Mouse (Mus musculus): ENCODE data around the gene Eno3. TPM values are rescaled to one million over a fixed set of nuclear protein-coding genes. Genes with fewer than 3 reads are reported as not detected.
A peak's percentile ranks its signal among the peaks of the same experiment; 100 is the strongest.

The Eno3 gene
- polyA plus RNA-seq, 1 experiment from 2014 or later: 4.0 TPM

DNA sequence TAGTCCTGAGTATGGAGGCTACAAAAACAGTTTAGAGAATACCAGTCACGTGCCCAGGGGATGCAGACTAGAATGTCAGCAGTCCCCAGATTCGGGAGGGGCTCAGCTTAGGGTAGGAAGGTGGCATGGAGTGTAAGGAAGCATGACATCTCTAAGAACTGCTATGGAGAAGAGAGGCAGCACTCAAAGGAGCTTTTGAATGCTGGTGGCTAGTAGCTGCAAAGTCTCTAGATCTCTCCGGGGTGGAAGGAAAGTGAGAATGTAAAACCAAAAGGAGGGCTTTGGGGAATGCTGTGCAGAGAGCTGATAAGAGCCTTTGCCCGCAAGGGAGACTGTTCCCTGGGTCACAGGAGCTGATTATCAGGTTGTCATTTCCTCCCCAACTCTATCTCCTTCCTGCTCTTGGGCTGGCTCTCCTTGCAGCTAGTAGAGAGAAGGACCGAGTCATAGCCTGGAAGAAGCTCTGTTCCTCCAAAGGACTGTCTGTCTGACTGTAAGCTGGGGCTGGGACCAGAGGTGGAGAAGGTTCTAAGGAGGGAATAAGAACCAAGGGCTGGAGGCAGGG lies 18.2 kb upstream of the Eno3 start, which contains the start of gene Gp1ba:
Gp1ba (plus strand) TSS at position 409 of the 565 bp plus-strand sequence.
- TF ChIP-seq CTCF (IDR thresholded peaks at IDR 0.05; ENCODE audit: low read depth): no peak
- TF ChIP-seq EP300 (IDR thresholded peaks at IDR 0.05; ENCODE audit: low read depth): peak; percentile 76
- H3K4me1 ChIP-seq (ENCODE audit: insufficient read depth): peaks cover 23% of the 10 kb centered on the region
- peak within 1 kb of the TSS; percentile 80 for H3K27ac ChIP-seq (ENCODE audit: low read depth)
- H3K27me3 ChIP-seq (ENCODE audit: insufficient read depth, low read length): no peaks in the 10 kb centered on the region
- no peaks in the 10 kb centered on the region for H3K9me3 ChIP-seq (ENCODE audit: low read length)
- WGBS (ENCODE audit: insufficient replicate concordance): 8% methylated on average over 5 of the region's 5 CpGs
- DNase-seq (no peak), ATAC-seq (peak; percentile 76)
- H3K9ac ChIP-seq (replicated peaks): peak within 1 kb of the TSS; percentile 8
- H3K4me3 ChIP-seq (ENCODE audit: low read depth, low read length): no peak within 1 kb of the TSS
- H3K4me2 ChIP-seq (ENCODE audit: low read depth, low read length): peak within 1 kb of the TSS; percentile 55
- peaks cover 3% of the 10 kb centered on the region; the same call in 1 of the 2 replicates for H3K36me3 ChIP-seq (replicated peaks; ENCODE audit: insufficient read depth, low read length)

DNA sequence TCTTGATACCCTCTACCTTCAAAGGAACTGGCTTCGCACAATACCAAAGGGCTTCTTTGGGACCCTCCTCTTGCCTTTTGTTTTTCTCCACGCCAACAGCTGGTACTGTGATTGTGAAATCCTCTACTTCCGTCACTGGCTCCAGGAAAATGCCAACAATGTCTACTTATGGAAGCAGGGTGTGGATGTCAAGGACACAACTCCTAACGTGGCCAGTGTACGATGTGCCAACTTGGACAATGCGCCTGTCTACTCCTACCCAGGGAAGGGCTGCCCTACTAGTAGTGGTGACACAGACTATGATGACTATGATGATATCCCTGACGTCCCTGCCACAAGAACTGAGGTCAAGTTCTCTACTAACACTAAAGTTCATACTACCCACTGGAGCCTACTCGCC lies 17.0 kb upstream of the Eno3 start:
- ATAC-seq (no peak), DNase-seq (no peak)
- peaks cover 23% of the 10 kb centered on the region for H3K4me1 ChIP-seq (ENCODE audit: insufficient read depth)
- H3K9ac ChIP-seq (replicated peaks): no peak overlapping the region
- 74% methylated on average over 8 of the region's 8 CpGs for WGBS (ENCODE audit: insufficient replicate concordance)
- H3K9me3 ChIP-seq (ENCODE audit: low read length): no peaks in the 10 kb centered on the region
- H3K27ac ChIP-seq (ENCODE audit: low read depth): no peak overlapping the region
- H3K27me3 ChIP-seq (ENCODE audit: insufficient read depth, low read length): no peaks in the 10 kb centered on the region
- no peak for TF ChIP-seq EP300 (IDR thresholded peaks at IDR 0.05; ENCODE audit: low read depth)
- TF ChIP-seq CTCF (IDR thresholded peaks at IDR 0.05; ENCODE audit: low read depth): no peak
- H3K4me3 ChIP-seq (ENCODE audit: low read depth, low read length): no peak overlapping the region
- H3K36me3 ChIP-seq (replicated peaks; ENCODE audit: insufficient read depth, low read length): peaks cover 12% of the 10 kb centered on the region
- no peak overlapping the region; the same call in 1 of the 2 replicates for H3K4me2 ChIP-seq (ENCODE audit: low read depth, low read length)

GRCm38 (mm10) chr11:70641241-70641640 lies 15.8 kb upstream of the Eno3 start:
- no peaks in the 10 kb centered on the region for H3K27me3 ChIP-seq (ENCODE audit: insufficient read depth, low read length)
- WGBS (ENCODE audit: insufficient replicate concordance): 68% methylated on average over 7 of the region's 7 CpGs
- no peak for ATAC-seq
- no peak for DNase-seq
- TF ChIP-seq EP300 (IDR thresholded peaks at IDR 0.05; ENCODE audit: low read depth): no peak
- TF ChIP-seq CTCF (IDR thresholded peaks at IDR 0.05; ENCODE audit: low read depth): no peak
- no peak overlapping the region for H3K4me3 ChIP-seq (ENCODE audit: low read depth, low read length)
- H3K36me3 ChIP-seq (replicated peaks; ENCODE audit: insufficient read depth, low read length): peaks cover 17% of the 10 kb centered on the region
- H3K9me3 ChIP-seq (ENCODE audit: low read length): no peaks in the 10 kb centered on the region
- no peak overlapping the region for H3K4me2 ChIP-seq (ENCODE audit: low read depth, low read length)
- H3K9ac ChIP-seq (replicated peaks): no peak overlapping the region
- H3K4me1 ChIP-seq (ENCODE audit: insufficient read depth): peaks cover 32% of the 10 kb centered on the region
- no peak overlapping the region for H3K27ac ChIP-seq (ENCODE audit: low read depth)

DNA sequence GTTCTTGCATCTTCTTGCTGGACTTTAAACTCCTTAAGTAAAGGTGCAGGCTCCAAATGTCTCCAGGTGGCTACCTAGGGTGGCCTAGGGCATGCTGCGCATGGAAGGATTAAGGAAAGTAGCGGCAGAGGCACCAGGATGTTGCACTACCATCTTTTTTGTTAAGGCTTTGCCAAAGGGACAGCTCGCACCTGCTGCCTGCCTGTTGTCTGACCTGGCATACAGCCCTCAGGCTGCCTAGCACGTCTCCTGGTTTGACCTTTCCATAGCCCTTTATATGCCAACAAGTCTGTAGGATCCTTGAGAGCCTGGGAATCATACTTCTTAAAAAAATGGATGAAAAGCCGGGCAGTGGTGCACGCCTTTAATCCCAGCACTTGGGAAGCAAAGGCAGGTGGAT lies 14.0 kb upstream of the Eno3 start:
- Histone ChIP-seq H3K27me3 (ENCODE audit: insufficient read depth, low read length) (no peaks in the 10 kb centered on the region), H3K27ac (ENCODE audit: low read depth) (no peak overlapping the region), H3K36me3 (replicated peaks; ENCODE audit: insufficient read depth, low read length) (peaks cover 17% of the 10 kb centered on the region), H3K9me3 (ENCODE audit: low read length) (no peaks in the 10 kb centered on the region), H3K9ac (replicated peaks) (no peak overlapping the region), H3K4me2 (ENCODE audit: low read depth, low read length) (no peak overlapping the region), H3K4me1 (ENCODE audit: insufficient read depth) (peaks cover 35% of the 10 kb centered on the region), H3K4me3 (ENCODE audit: low read depth, low read length) (no peak overlapping the region)
- no peak for DNase-seq
- 86% methylated on average over 6 of the region's 6 CpGs for WGBS (ENCODE audit: insufficient replicate concordance)
- TF ChIP-seq CTCF (IDR thresholded peaks at IDR 0.05; ENCODE audit: low read depth): no peak
- TF ChIP-seq EP300 (IDR thresholded peaks at IDR 0.05; ENCODE audit: low read depth): no peak
- no peak for ATAC-seq

DNA sequence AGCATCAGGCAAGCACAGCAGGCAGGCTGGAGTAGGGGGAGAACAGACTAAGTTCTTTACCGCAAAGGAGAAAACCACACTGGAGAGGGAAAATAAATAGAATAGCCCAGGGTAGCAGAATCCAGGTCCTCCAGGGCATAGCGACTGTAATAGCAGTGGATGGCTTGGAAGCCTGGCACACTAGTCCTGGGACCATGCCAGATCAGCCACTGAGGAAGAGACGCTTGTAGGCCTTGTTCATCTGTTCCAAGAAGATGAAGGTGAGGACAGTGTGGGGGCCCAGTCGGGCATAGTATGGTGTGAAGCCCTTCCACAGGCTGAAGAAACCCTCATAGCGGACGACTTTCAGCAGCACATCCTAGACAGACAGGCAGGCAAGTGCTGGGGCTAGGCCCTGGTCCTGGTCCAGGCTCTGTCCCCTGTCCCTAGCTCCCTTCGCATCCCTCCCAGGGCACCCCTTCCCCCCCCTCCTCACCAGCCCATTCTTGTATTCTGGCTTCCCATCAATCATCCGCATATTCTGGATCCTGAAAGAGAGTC lies 12.4 kb upstream of the Eno3 start:
- Histone ChIP-seq H3K27me3 (ENCODE audit: insufficient read depth, low read length) (no peaks in the 10 kb centered on the region), H3K36me3 (replicated peaks; ENCODE audit: insufficient read depth, low read length) (peaks cover 24% of the 10 kb centered on the region), H3K4me3 (ENCODE audit: low read depth, low read length) (no peak overlapping the region), H3K9ac (replicated peaks) (no peak overlapping the region), H3K27ac (ENCODE audit: low read depth) (no peak overlapping the region), H3K9me3 (ENCODE audit: low read length) (no peaks in the 10 kb centered on the region), H3K4me1 (ENCODE audit: insufficient read depth) (peaks cover 34% of the 10 kb centered on the region), H3K4me2 (ENCODE audit: low read depth, low read length) (no peak overlapping the region)
- no peak for TF ChIP-seq CTCF (IDR thresholded peaks at IDR 0.05; ENCODE audit: low read depth)
- no peak for TF ChIP-seq EP300 (IDR thresholded peaks at IDR 0.05; ENCODE audit: low read depth)
- no peak for ATAC-seq
- 89% methylated on average over 8 of the region's 8 CpGs for WGBS (ENCODE audit: insufficient replicate concordance)
- no peak for DNase-seq

DNA sequence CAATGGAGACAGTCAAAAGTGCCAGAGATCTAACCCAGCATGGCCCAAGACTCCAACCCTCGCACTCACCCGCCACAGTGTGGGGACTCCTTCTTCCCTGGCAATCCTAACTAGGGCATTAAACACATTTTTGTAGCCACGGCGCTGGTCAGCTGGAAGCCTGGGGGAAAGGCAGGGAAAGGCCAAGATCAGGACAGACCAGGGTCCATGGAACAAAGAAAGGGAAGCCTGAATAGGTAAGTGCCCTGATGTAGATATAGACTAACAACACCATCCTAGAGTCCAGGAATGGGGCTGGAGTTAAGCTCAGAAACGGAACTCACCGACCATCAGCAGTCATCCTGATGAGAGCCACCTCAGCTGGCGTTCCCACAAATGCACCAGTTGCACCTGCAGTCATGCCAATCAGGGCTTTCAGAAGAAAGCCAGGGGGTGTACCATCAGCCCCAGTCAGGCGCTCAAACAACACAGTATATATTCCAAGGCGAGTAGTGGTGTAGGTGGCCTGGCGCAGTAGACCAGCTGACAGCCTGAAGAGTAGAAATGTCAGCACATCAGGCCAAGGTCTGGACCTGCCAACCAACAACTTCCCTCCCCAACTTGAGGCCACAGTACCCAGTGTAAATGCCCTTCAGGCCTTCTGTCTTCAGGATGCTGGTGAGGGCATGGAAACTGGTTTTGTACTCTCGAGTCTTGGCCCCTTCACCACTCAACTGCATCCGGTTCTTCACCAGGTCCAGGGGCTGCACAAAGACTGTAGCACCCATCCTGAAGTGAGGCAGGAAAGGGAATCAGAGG lies 11.3 kb upstream of the Eno3 start:
- Histone ChIP-seq H3K4me3 (ENCODE audit: low read depth, low read length) (peak overlapping the region; percentile 74), H3K27me3 (ENCODE audit: insufficient read depth, low read length) (no peaks in the 10 kb centered on the region), H3K36me3 (replicated peaks; ENCODE audit: insufficient read depth, low read length) (peaks cover 35% of the 10 kb centered on the region), H3K27ac (ENCODE audit: low read depth) (peak overlapping the region; percentile 93), H3K4me2 (ENCODE audit: low read depth, low read length) (peak overlapping the region; percentile 96), H3K9me3 (ENCODE audit: low read length) (no peaks in the 10 kb centered on the region), H3K9ac (replicated peaks) (peak overlapping the region; percentile 86), H3K4me1 (ENCODE audit: insufficient read depth) (peaks cover 38% of the 10 kb centered on the region)
- 81% methylated on average over 12 of the region's 12 CpGs for WGBS (ENCODE audit: insufficient replicate concordance)
- DNase-seq (no peak), ATAC-seq (no peak)
- TF ChIP-seq CTCF (IDR thresholded peaks at IDR 0.05; ENCODE audit: low read depth): no peak
- no peak for TF ChIP-seq EP300 (IDR thresholded peaks at IDR 0.05; ENCODE audit: low read depth)
